Mouse (Mus musculus) ovary, postnatal 10 days (tissue): Measurements from ENCODE around the gene Klra17.
"Not testable (repeated sequence)": the region's sequence is repeated elsewhere in the genome, so short reads cannot be mapped to it uniquely, and the experiment has no call there.

ENCODE experiments used
- DNase-seq: peaks from one replicate; pipeline ENCODE4 v3.0.0; 2022; ENCODE audit warnings: low spot score

The Klra17 gene

DNA sequence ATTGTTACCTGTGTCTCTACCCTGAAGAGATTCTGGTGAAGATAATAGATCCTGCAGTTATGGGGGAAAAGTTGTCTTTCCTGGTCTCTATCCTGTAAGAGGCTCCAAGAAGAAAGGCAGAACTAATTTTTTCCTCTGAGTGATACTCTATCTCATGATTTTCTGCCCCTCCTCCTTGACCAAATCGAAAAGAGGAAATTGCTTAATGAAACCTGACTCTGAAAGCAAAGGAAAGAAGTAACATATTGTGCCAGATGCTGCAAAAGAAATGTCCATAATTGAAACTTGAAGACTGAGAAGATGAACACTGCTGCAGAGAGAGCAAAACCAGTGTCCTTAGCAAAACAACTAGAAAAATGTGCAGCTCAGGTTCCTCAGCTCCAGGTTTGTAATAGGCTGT lies at the start of gene Klra17:
Gene Klra17, minus strand, starts transcription at position 124 of the 400 bp plus-strand sequence.
- no peak for DNase-seq

DNA sequence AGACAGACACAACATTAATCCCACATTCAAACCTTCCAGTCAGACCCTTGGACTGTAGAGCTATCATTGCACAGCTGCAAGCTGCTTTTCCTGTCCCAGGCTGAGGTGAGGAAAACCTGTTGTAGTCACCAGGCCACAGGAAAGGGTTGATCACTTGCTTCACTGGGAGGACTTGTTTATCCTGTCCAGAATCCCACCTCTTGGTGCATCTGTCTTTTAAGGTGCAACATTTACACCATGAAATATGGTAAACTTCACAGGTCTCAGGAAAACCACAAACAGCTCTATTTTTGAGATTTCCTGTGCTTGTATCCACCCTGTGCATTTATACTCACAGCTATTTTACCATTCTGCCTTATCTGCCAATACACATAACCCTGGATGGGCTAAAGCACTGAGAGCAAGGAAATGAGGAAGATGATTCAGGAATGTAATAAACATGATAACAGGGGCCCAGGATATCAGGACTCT lies 41.0 kb upstream of the Klra17 start, which contains the start of gene Klra5:
Gene Klra5, minus strand, starts transcription at position 175 of the 471 bp plus-strand sequence.
- not testable (repeated sequence) for DNase-seq

DNA sequence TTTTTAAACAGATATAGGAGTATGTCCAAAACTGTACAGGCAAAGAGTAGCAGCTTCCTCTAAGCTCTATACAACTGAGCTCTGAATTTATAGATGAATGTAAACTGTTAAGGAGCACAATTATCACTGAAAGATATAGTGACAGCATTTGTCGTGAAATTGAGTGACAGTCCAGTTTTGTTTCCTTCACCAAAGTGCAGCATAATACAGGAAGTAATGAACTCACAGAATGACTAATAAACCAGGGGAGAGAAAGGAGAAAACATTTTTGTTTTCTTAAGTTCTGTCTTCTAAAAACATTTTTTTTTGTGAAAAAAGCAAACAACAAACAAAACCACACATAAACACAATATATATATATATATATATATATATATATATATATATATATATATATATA lies 40.5 kb upstream of the Klra17 start:
- no peak for DNase-seq

DNA sequence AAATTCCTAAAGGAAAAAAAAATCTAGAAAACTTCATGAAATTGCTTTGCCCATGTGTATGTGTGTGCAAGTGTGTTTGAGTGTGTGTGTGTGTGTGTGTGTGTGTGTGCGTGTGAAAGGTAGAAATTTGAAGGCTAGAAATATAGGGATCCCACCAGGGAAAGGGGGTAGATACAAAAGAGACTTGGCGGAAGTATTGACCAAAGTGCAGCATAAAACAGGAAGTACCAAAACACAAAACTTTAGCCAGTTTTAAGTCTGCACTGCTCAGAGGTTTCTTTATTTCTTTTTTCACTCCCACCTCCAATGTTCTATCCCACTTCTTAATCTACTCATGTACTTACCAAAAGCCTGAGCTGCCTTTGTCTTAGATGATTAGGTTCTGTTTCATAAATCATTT lies 6.1 kb upstream of the Klra17 start:
- DNase-seq: no peak

GRCm38 (mm10) chr6:129862349-129862748 lies 14.1 kb downstream of the Klra17 start, which contains the start of gene Gm17631:
Gene Gm17631, plus strand, starts transcription at chr6:129862649.
- DNase-seq: not testable (repeated sequence)

DNA sequence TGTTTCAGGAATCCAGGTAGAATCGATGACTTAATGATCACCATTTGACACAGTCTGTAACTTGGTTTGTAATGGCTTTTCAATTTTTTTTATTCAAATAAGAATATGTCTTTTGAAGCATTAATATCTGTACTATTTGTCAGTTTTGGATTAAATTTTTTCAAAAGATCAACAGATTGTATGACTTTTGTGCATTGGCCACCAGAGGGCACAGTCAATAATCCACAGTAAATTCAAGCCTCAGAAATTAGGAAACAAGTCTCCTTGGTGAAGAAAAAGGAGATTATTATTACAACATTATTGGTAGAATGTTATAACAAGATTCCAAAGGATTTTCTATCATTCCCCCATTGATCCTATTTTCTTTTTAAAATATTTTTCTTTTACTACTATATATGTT lies 50.9 kb downstream of the Klra17 start:
- no peak for DNase-seq

DNA sequence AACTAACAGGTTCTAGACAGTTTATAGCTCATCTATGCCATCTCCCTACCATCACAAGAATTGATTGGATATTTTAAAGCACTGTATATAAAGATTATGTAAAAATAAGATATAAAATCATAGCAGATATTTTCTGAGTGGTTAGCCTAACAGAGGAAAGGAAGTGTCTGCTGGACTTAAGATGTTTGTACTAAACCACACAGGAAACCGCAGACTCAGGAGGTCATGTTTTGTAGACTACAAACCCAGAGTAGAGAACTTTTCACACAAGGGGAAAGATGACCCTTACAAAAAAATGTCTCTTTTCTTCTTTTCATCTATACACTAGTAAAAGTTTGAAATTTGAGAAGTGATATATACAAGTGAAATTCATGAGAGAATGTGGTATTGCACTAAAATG lies 52.5 kb downstream of the Klra17 start:
- DNase-seq: no peak

DNA sequence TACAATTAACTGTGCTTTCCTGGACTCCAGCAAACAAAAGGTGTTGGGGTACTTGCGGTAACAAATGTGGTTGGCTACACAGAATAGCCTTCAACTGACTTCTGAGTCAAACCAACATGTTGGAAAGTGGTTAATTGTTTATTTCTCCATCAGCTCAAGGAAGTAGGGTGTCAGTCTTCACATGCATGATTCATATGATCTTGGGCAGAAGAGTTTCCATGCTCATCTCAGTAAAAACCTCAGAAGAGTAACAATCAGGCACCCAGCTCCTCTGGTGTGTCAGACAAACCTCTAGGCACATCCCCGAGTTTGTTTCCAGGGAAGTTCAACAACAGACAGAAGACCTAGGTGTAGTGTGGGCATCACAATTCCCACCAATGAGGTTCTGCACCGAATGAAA lies 58.7 kb downstream of the Klra17 start:
- no peak for DNase-seq

DNA sequence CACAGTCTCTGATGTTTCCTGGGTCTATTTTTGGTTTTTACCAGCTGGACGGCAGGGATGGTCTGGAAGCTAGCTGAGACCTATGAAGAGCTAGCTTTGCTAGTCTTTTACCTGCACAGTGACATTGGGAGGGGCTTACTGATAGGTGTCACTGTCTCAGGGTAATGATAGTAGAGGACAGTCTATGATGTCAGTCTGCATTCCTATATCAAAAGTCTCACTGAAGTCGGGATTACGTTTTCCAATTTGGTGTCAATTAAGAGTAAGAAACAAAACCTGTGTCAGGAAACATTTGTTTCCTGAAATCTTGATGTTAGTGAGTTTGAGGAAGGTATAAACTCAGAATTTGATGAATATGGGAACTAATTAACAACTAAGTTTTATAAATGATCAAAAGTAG lies 92.3 kb downstream of the Klra17 start, which contains the start of gene Gm156:
Gene Gm156, minus strand, starts transcription at position 101 of the 400 bp plus-strand sequence.
- not testable (repeated sequence) for DNase-seq
